Mouse (Mus musculus): ENCODE results near the gene Glis2. TPM values are rescaled to one million over a fixed set of nuclear protein-coding genes. Genes with fewer than 3 reads are reported as not detected.
A peak's percentile ranks its signal among the peaks of the same experiment; 100 is the strongest.

Gene Glis2
- total RNA-seq, 2 experiments from 2014 or later: 9.8 to 15.4 TPM

- DNase-seq (ENCODE audit: low spot score in 2 of 2): no peak
Measured at GRCm38 (mm10) chr16:4655764-4656570, 61.5 kb downstream of the Glis2 start.

DNA sequence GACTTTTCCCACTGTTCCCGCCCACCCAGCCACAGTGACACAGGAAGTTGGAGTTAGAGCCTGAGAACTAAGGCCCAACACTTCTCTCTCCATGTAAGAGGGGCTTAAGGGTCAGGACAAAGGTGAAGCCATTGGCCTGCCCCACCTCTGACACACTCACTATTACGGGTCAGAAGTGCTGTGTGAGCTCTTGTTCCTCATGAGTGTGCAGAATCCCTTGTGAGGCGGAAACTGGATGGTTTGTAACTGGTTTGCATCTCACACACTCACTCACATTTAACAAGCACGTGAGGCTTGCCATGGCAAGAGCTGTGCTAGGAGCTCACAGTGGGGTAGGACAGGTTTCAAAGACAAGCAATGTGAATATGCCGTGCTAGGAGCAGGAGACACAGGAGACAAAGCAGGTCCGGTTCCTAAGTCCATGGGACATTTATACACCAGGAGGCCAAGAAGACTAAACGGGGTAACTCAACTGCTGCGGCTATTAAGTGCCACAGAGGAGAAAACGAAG lies 62.1 kb downstream of the Glis2 start:
- DNase-seq (ENCODE audit: low spot score in 2 of 2): no peak

- DNase-seq (ENCODE audit: low spot score in 2 of 2): peak in 1 of 2 experiments; percentile 48
Measured at GRCm38 (mm10) chr16:4658781-4659245, 64.3 kb downstream of the Glis2 start.

DNA sequence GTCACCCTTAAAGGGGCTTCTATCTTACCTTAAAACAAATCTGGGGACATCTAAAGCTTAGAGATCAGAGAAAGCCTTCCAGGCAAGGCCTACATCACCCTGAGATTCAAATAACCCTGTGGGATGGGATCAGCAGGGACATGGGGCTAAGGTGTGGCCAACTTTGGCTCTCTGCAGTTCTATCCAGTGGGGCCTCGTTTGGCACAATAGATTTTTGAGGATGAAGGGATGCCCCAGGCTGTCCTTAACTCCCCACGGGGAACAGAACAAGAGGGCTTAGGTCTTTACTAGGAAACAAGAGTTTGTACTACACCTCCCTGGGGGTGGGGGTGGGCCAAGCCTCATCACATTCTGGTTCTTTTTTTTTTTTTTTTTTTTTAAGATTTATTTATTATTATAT lies 64.8 kb downstream of the Glis2 start:
- no peak for DNase-seq (ENCODE audit: low spot score in 2 of 2)

GRCm38 (mm10) chr16:4661605-4662004 lies 67.1 kb downstream of the Glis2 start:
- DNase-seq (ENCODE audit: low spot score in 2 of 2): no peak

GRCm38 (mm10) chr16:4663806-4664205 lies 69.3 kb downstream of the Glis2 start:
- DNase-seq (ENCODE audit: low spot score in 2 of 2): no peak

DNA sequence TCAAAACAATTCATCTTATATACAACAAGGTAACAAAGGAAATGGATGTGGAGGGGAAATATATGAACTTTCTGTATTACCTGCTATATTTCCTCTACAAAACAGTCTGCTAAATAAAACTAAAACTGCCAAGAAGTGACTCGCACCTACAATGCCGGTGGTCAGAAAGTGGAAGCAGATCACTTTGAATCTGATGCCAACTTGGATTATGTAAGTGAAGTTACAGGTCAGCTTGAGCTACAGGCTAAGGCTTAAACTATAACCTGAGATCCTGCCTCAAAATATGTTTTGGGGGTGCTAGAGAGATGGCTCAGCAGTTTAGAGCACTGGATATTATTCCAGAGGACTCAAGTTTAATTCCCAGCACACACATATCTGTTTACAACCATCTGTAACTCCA lies 71.2 kb downstream of the Glis2 start:
- DNase-seq (ENCODE audit: low spot score in 2 of 2): no peak

- peak; percentile 82 to 95 for DNase-seq (ENCODE audit: low spot score in 2 of 2)
Measured at GRCm38 (mm10) chr16:4667190-4667808, 72.8 kb downstream of the Glis2 start.

DNA sequence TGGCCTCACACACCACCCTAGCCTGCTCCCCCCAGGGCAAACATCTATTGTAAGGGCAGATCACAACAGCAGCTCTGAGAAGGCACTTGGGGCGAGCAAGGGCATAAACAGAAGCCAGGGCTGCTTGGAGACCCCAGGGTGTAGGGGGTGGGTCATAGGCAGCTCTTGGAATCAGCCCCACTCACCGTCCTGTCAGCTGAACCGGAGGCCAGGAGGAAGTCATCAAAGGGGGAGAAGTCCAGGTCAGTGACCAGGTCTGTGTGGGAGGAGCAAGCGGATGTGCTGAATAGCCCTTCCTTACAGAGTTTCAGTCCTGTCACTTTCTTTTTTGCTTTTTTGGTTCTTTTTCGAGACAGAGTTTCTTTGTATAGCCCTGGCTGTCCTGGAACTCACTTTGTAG lies 75.8 kb downstream of the Glis2 start:
- no peak for DNase-seq (ENCODE audit: low spot score in 2 of 2)

DNA sequence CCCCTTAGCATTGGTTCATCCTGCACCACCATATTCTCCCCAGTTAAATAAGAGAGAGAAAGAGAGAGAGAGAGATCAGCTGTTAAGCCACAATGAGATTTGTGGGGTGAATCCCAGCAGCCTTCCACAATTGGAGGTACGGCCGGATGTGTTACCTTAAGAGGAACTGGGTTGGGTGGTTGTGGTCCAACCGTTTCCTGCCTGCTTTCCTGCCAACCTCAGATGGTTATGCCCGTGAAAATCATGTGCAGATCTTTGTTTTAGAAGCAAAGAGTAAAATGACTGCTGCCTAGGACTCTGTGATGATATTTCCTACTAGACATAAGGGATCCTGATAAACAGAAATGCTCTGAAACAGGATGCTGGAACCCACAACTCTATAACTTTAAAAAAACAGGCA lies 79.6 kb downstream of the Glis2 start:
- DNase-seq (ENCODE audit: low spot score in 2 of 2): no peak

Other genes with a start within 250 kb of the Glis2 start
- gene Adcy9, start 174.2 kb upstream of the Glis2 start, total RNA-seq (2021): 100 to 1,000 TPM in 1 of 2 experiments, 10 to 100 TPM in 1; 99.4 to 106 TPM
- 10 to 100 TPM; 10.0 to 10.3 TPM for gene Srl, start 52.9 kb upstream of the Glis2 start, total RNA-seq (2021)
- gene Tfap4, start 34.9 kb upstream of the Glis2 start, total RNA-seq (2021): 1 to 10 TPM; 5.3 TPM
- 10 to 100 TPM; 79.8 to 81.0 TPM for gene Pam16, start 30.3 kb downstream of the Glis2 start, total RNA-seq (2021)
- gene Vasn, start 45.2 kb downstream of the Glis2 start, total RNA-seq (2021): 1 to 10 TPM; 4.5 to 5.3 TPM
- gene Dnaja3, start 45.3 kb downstream of the Glis2 start, total RNA-seq (2021): 10 to 100 TPM; 66.1 to 66.9 TPM
- gene Coro7, start 85.1 kb downstream of the Glis2 start, total RNA-seq (2021): 10 to 100 TPM; 79.0 to 95.7 TPM
- gene Nmral1, start 124.6 kb downstream of the Glis2 start, total RNA-seq (2021): 10 to 100 TPM; 17.7 to 18.0 TPM
- 100 to 1,000 TPM in 1 of 2 experiments, 10 to 100 TPM in 1; 94.2 to 105 TPM for gene Hmox2, start 131.6 kb downstream of the Glis2 start, total RNA-seq (2021)
- gene Cdip1, start 195.6 kb downstream of the Glis2 start, total RNA-seq (2021): 100 to 1,000 TPM; 241 to 246 TPM
- gene 4930562C15Rik, start 240.7 kb downstream of the Glis2 start, total RNA-seq (2021): not detected

Measured in layer of hippocampus, adult 18-20 months (tissue).